Mouse (Mus musculus): Measurements from ENCODE around the gene Fance. TPM values are rescaled to one million over a fixed set of nuclear protein-coding genes. Genes with fewer than 3 reads are reported as not detected.
A peak's percentile ranks its signal among the peaks of the same experiment; 100 is the strongest.

Gene Fance
- total RNA-seq, 2 experiments from 2014 or later, result 25.4 to 25.5 TPM

GRCm38 (mm10) chr17:28291346-28291745 lies 22.0 kb upstream of the Fance start:
- no peak for DNase-seq (ENCODE audit: low spot score in 2 of 2)

GRCm38 (mm10) chr17:28293716-28294115 lies 19.6 kb upstream of the Fance start:
- DNase-seq (ENCODE audit: low spot score in 2 of 2), result no peak

- DNase-seq (ENCODE audit: low spot score in 2 of 2), result no peak
Measured at GRCm38 (mm10) chr17:28294449-28295333, 18.6 kb upstream of the Fance start.

- DNase-seq (ENCODE audit: low spot score in 2 of 2), result no peak
Measured at GRCm38 (mm10) chr17:28298888-28299287, 14.4 kb upstream of the Fance start.

- DNase-seq (ENCODE audit: low spot score in 2 of 2), result no peak
Measured at GRCm38 (mm10) chr17:28299669-28300320, 13.5 kb upstream of the Fance start.

GRCm38 (mm10) chr17:28300323-28300722 lies 13.0 kb upstream of the Fance start:
- DNase-seq (ENCODE audit: low spot score in 2 of 2), result no peak

GRCm38 (mm10) chr17:28300850-28301249 lies 12.5 kb upstream of the Fance start:
- DNase-seq (ENCODE audit: low spot score in 2 of 2), result no peak

GRCm38 (mm10) chr17:28305172-28305571 lies 8.1 kb upstream of the Fance start:
- no peak for DNase-seq (ENCODE audit: low spot score in 2 of 2)

- peak; percentile 83 to 94 for DNase-seq (ENCODE audit: low spot score in 2 of 2)
Measured at GRCm38 (mm10) chr17:28308297-28309195, 4.8 kb upstream of the Fance start.

GRCm38 (mm10) chr17:28310831-28311230 lies 2.5 kb upstream of the Fance start:
- DNase-seq (ENCODE audit: low spot score in 2 of 2), result no peak

GRCm38 (mm10) chr17:28311366-28312132 lies 1.8 kb upstream of the Fance start:
- no peak for DNase-seq (ENCODE audit: low spot score in 2 of 2)

GRCm38 (mm10) chr17:28312232-28313211 lies 797 bp upstream of the Fance start:
- no peak for DNase-seq (ENCODE audit: low spot score in 2 of 2)

GRCm38 (mm10) chr17:28313880-28314225 lies 534 bp downstream of the Fance start:
- DNase-seq (ENCODE audit: low spot score in 2 of 2), result peak in 1 of 2 experiments; percentile 25

GRCm38 (mm10) chr17:28315611-28316160 lies 2.4 kb downstream of the Fance start:
- no peak for DNase-seq (ENCODE audit: low spot score in 2 of 2)

- DNase-seq (ENCODE audit: low spot score in 2 of 2), result no peak
Measured at GRCm38 (mm10) chr17:28316476-28316875, 3.2 kb downstream of the Fance start.

- no peak for DNase-seq (ENCODE audit: low spot score in 2 of 2)
Measured at GRCm38 (mm10) chr17:28317091-28317490, 3.8 kb downstream of the Fance start.

- DNase-seq (ENCODE audit: low spot score in 2 of 2), result no peak
Measured at GRCm38 (mm10) chr17:28317725-28318124, 4.4 kb downstream of the Fance start.

- no peak for DNase-seq (ENCODE audit: low spot score in 2 of 2)
Measured at GRCm38 (mm10) chr17:28321700-28322099, 8.4 kb downstream of the Fance start.

- DNase-seq (ENCODE audit: low spot score in 2 of 2), result no peak
Measured at GRCm38 (mm10) chr17:28323786-28324185, 10.5 kb downstream of the Fance start.
